16 mouse cellular contexts compared by ENCODE assay signal in the genomic region with DNA sequence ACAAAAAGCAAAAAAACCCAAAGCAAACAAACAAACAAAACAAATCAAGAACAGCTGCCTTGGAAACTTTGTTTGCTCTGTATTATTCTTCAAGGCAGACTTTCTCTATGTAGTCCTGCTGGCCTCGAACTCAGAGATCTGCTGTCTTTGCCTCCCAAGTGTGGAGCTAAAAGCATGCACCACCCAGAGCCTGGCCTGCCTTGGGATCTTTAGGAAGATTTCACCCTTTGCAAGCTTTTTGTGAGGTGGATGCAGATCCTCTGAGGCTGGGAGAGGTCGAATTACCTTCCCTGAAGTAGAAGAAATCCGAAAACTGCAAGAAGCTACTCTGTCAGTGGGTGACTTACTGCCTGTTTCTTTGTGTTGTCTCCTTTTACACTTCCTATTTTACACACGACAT. TPM values are rescaled to one million over a fixed set of nuclear protein-coding genes. Genes with fewer than 3 reads are reported as not detected.
A peak's percentile ranks its signal among the peaks of the same experiment; 100 is the strongest.
DNase-seq lines count a peak whose midpoint lies in the region; ATAC-seq lines count a peak whose summit lies in the region.
"Had no signal": no experiment of that assay in that cellular context is flagged by ENCODE, and none has a peak within 500 bp of the region (broad histone marks: within the 10 kb centered on the region; RNA-seq: fewer than 3 reads in every experiment).

No protein-coding gene starts in this region.

- peak overlapping the region; percentile 38 for H3K4me2 ChIP-seq in kidney, embryonic 16.5 days (replicated peaks; ENCODE audit: low read depth, low read length)
- no peak overlapping the region for H3K4me2 ChIP-seq in embryonic facial prominence, embryonic 11.5 days (ENCODE audit: low read depth, low read length)
- H3K4me2 ChIP-seq in midbrain, embryonic 15.5 days = no peak overlapping the region
- H3K4me2 ChIP-seq: neural tube, embryonic 12.5 days had no signal

- H3K9ac ChIP-seq in kidney, embryonic 16.5 days (replicated peaks; ENCODE audit: low read length) = no peak overlapping the region
- no peak overlapping the region for H3K9ac ChIP-seq in embryonic facial prominence, embryonic 11.5 days (replicated peaks; ENCODE audit: low read length)
- no peak overlapping the region for H3K9ac ChIP-seq in midbrain, embryonic 15.5 days
- H3K9ac ChIP-seq: hindbrain, embryonic 15.5 days; liver, embryonic 13.5 days; neural tube, embryonic 12.5 days had no signal

- no peak overlapping the region for H3K4me3 ChIP-seq in kidney, embryonic 16.5 days (ENCODE audit: low read length)
- no peak overlapping the region for H3K4me3 ChIP-seq in embryonic facial prominence, embryonic 11.5 days (ENCODE audit: low read depth, low read length)
- H3K4me3 ChIP-seq in midbrain, embryonic 15.5 days = no peak overlapping the region
- H3K4me3 ChIP-seq: liver, embryonic 13.5 days; neural tube, embryonic 12.5 days had no signal

- H3K9me3 ChIP-seq in kidney, embryonic 16.5 days (ENCODE audit: low read length) = no peaks in the 10 kb centered on the region
- no peaks in the 10 kb centered on the region for H3K9me3 ChIP-seq in embryonic facial prominence, embryonic 11.5 days (replicated peaks; ENCODE audit: control insufficient read depth, low read length)
- no peaks in the 10 kb centered on the region for H3K9me3 ChIP-seq in midbrain, embryonic 15.5 days
- H3K9me3 ChIP-seq: hindbrain, embryonic 15.5 days; liver, embryonic 13.5 days; megakaryocyte, embryonic 14.5 days; neural tube, embryonic 12.5 days had no signal

- H3K36me3 ChIP-seq in kidney, embryonic 16.5 days (ENCODE audit: insufficient read depth, low read length) = no peaks in the 10 kb centered on the region
- no peaks in the 10 kb centered on the region for H3K36me3 ChIP-seq in embryonic facial prominence, embryonic 11.5 days (replicated peaks; ENCODE audit: control insufficient read depth, insufficient read depth, low read depth, low read length)
- no peaks in the 10 kb centered on the region for H3K36me3 ChIP-seq in midbrain, embryonic 15.5 days (replicated peaks)
- H3K36me3 ChIP-seq: hindbrain, embryonic 15.5 days; liver, embryonic 13.5 days; neural tube, embryonic 12.5 days had no signal

- H3K4me1 ChIP-seq in kidney, embryonic 16.5 days (ENCODE audit: insufficient read depth, low read length) = no peaks in the 10 kb centered on the region
- no peaks in the 10 kb centered on the region for H3K4me1 ChIP-seq in embryonic facial prominence, embryonic 11.5 days (ENCODE audit: control insufficient read depth, insufficient read depth, low read length)
- H3K4me1 ChIP-seq in midbrain, embryonic 15.5 days = no peaks in the 10 kb centered on the region
- H3K4me1 ChIP-seq: hindbrain, embryonic 15.5 days; neural tube, embryonic 12.5 days had no signal

- DNase-seq in embryo, embryonic 11 days = peak; percentile 21
- DNase-seq in embryo, embryonic 9.5 days (ENCODE audit: extremely low spot score) = no peak
- DNase-seq in kidney, adult 8-10 months = no peak
- DNase-seq in 3134 (ENCODE audit: extremely low read depth, insufficient read length, low spot score) = peak; percentile 20
- peak; percentile 43 for DNase-seq in embryonic facial prominence, embryonic 11.5 days (ENCODE audit: low spot score)
- no peak for DNase-seq in right cerebral cortex, postnatal 36 days (ENCODE audit: low spot score in 2 of 2)
- DNase-seq: cerebellum, adult 9-10 months; layer of hippocampus, postnatal 36 days; liver, embryonic 13.5 days; right cerebral cortex, postnatal 14 days; thymus, postnatal 14 days had no signal

- 21% methylated on average over 4 of the region's 4 CpGs for WGBS in kidney, embryonic 16.5 days
- WGBS in embryonic facial prominence, embryonic 11.5 days = 36% methylated on average over 4 of the region's 4 CpGs
- WGBS in midbrain, embryonic 15.5 days = 47% methylated on average over 4 of the region's 4 CpGs

- no peaks in the 10 kb centered on the region for H3K27me3 ChIP-seq in kidney, embryonic 16.5 days (ENCODE audit: insufficient read depth, low read length)
- H3K27me3 ChIP-seq in embryonic facial prominence, embryonic 11.5 days (ENCODE audit: control insufficient read depth, insufficient read depth, low read length) = no peaks in the 10 kb centered on the region
- no peaks in the 10 kb centered on the region for H3K27me3 ChIP-seq in midbrain, embryonic 15.5 days (replicated peaks)
- H3K27me3 ChIP-seq: hindbrain, embryonic 15.5 days; megakaryocyte, embryonic 14.5 days; neural tube, embryonic 12.5 days had no signal

- ATAC-seq in kidney, embryonic 16.5 days (ENCODE audit: low FRiP score, low TSS enrichment) = no peak
- ATAC-seq in embryonic facial prominence, embryonic 11.5 days (replicated peaks; ENCODE audit: insufficient number of reproducible peaks, low FRiP score, low TSS enrichment, low read depth) = no peak
- ATAC-seq in midbrain, embryonic 15.5 days (replicated peaks) = no peak

- no peak overlapping the region for H3K27ac ChIP-seq in kidney, embryonic 16.5 days (ENCODE audit: low read length)
- H3K27ac ChIP-seq in embryonic facial prominence, embryonic 11.5 days (replicated peaks; ENCODE audit: low read depth, low read length) = no peak overlapping the region
- no peak overlapping the region for H3K27ac ChIP-seq in midbrain, embryonic 15.5 days
- H3K27ac ChIP-seq: hindbrain, embryonic 15.5 days; liver, embryonic 13.5 days; neural tube, embryonic 12.5 days had no signal

RNA-seq across cellular contexts. Expression of gene Vps45, which starts 6.9 kb away (rescaled TPM):
- 34.9 and 37.0 TPM in 2 replicates for polyA plus RNA-seq in kidney, embryonic 16.5 days (2015; fragmentation: Nextera tagmentation; extraction: Ambion mirVana)
- polyA plus RNA-seq in embryonic facial prominence, embryonic 11.5 days (2014; fragmentation: Nextera tagmentation; extraction: Ambion mirVana) = 20.7 and 21.3 TPM in 2 replicates
- 64.4 and 65.6 TPM in 2 replicates for polyA plus RNA-seq in midbrain, embryonic 15.5 days (2015; fragmentation: Nextera tagmentation; extraction: Ambion mirVana)

RNA-seq across cellular contexts. Expression of gene Otud7b, which starts 39.2 kb away (rescaled TPM):
- polyA plus RNA-seq in kidney, embryonic 16.5 days (2015; fragmentation: Nextera tagmentation; extraction: Ambion mirVana) = 14.9 and 18.1 TPM in 2 replicates
- polyA plus RNA-seq in embryonic facial prominence, embryonic 11.5 days (2014; fragmentation: Nextera tagmentation; extraction: Ambion mirVana) = 10.7 and 12.1 TPM in 2 replicates
- polyA plus RNA-seq in midbrain, embryonic 15.5 days (2015; fragmentation: Nextera tagmentation; extraction: Ambion mirVana) = 7.7 and 8.2 TPM in 2 replicates

Comparison
In these comparisons a context has a peak if more than half of its experiments do, and no peak if none do; other contexts are left out.
1. DNase-seq: peak in embryo, embryonic 11 days (single experiment), 3134 (single experiment) and embryonic facial prominence, embryonic 11.5 days (single experiment); none in embryo, embryonic 9.5 days (single experiment), kidney, adult 8-10 months (0 of 2) and right cerebral cortex, postnatal 36 days (0 of 2).